Mouse (Mus musculus): Measurements from ENCODE around the gene Rap2b.

GRCm38 (mm10) chr3:61337230-61337629, 24.2 kb upstream of the Rap2b start:
- no peak for TF ChIP-seq POLR2A (IDR thresholded peaks at IDR 0.05; ENCODE audit: extremely low read depth, insufficient read depth, low read length)
- TF ChIP-seq CTCF (IDR thresholded peaks at IDR 0.05; ENCODE audit: low read depth, low read length) = no peak

All from liver, adult 2 months (tissue).